Mouse (Mus musculus) stomach, embryonic 15.5 days (tissue): Measurements from ENCODE around the gene Ssxb9. TPM values are rescaled to one million over a fixed set of nuclear protein-coding genes. Genes with fewer than 3 reads are reported as not detected.
"Not testable (repeated sequence)": the region's sequence is repeated elsewhere in the genome, so short reads cannot be mapped to it uniquely, and the experiment has no call there.

Experiments
- ATAC-seq: fragments of 200-750 bp; cut with Nextera tagmentation; 2 replicates; pipeline ENCODE4 v1.8.0; 2017; ENCODE audit warnings: low read depth, moderate number of reproducible peaks, moderate TSS enrichment; ENCODE audit not compliant: insufficient read depth, low FRiP score
- H3K27ac ChIP-seq: fragments of 300-500 bp; sonication (generic); 2 replicates; pipeline ENCODE4 v1.5.1; 2015; ENCODE audit warnings: mild to moderate bottlenecking, inconsistent platforms
- H3K27me3 ChIP-seq: fragments of 300-500 bp; sonication (generic); replicated peaks from 2 replicates; pipeline ENCODE4 v1.6.1; 2015; ENCODE audit warnings: inconsistent platforms
- H3K36me3 ChIP-seq: fragments of 300-500 bp; sonication (generic); 2 replicates; pipeline ENCODE4 v1.6.1; 2015; ENCODE audit warnings: inconsistent platforms
- H3K4me1 ChIP-seq: fragments of 300-500 bp; sonication (generic); 2 replicates; pipeline ENCODE4 v1.6.1; 2015; ENCODE audit warnings: inconsistent platforms
- H3K4me2 ChIP-seq: fragments of 300-500 bp; sonication (generic); 2 replicates; pipeline ENCODE4 v1.6.1; 2015; ENCODE audit warnings: mild to moderate bottlenecking, inconsistent platforms
- H3K4me3 ChIP-seq: fragments of 300-500 bp; sonication (generic); replicated peaks from 2 replicates; pipeline ENCODE4 v1.5.1; 2015; ENCODE audit warnings: inconsistent platforms
- H3K9ac ChIP-seq: fragments of 300-500 bp; sonication (generic); 2 replicates; pipeline ENCODE4 v1.6.1; 2015; ENCODE audit warnings: inconsistent platforms
- H3K9me3 ChIP-seq: fragments of 300-500 bp; sonication (generic); 2 replicates; pipeline ENCODE4 v1.6.1; 2016; ENCODE audit warnings: inconsistent platforms
- WGBS: fragments of 180-500 bp; shearing (Covaris S2); methylation state at CpG from one replicate; pipeline ENCODE4 v1.1.7; 2015; 5-methylcytosine and 5-hydroxymethylcytosine counted together
- polyA plus RNA-seq: library from polyadenylated mRNA; unstranded; fragments of >200 nt; fragmentation: Nextera tagmentation; extraction: Ambion mirVana; gene quantifications from 2 replicates; pipeline ENCODE4 v1.2.1, GENCODE M21; 2015

Gene Ssxb9
- polyA plus RNA-seq: not detected in 2 replicates

DNA sequence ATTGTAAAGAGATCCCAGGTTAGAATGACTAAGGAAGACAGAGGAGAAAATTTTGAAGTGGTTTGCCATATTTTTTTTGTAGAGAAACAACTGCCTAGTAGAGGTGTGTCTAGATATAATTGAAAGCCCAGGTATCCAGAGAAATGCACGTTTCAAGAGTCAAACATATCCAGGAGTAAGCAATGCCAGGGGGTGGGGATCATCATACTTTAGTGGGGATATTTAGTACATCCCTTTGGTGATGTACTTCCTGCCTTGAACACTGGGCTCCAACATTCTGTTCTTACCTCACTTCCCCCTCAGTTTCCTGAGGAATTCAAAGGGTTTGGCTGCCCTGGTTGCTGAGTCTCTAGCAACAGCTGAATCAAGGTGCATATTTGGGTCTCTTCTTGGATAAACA lies at the start of gene Ssxb9:
Gene Ssxb9 (plus strand): TSS at position 301 of the 400 bp plus-strand sequence.
- not testable (repeated sequence) for H3K36me3 ChIP-seq, H3K27ac ChIP-seq, ATAC-seq, H3K9me3 ChIP-seq, H3K4me3 ChIP-seq, H3K4me2 ChIP-seq, H3K4me1 ChIP-seq, H3K9ac ChIP-seq, H3K27me3 ChIP-seq
- WGBS: 39% methylated on average over 1 of the region's 1 CpGs

DNA sequence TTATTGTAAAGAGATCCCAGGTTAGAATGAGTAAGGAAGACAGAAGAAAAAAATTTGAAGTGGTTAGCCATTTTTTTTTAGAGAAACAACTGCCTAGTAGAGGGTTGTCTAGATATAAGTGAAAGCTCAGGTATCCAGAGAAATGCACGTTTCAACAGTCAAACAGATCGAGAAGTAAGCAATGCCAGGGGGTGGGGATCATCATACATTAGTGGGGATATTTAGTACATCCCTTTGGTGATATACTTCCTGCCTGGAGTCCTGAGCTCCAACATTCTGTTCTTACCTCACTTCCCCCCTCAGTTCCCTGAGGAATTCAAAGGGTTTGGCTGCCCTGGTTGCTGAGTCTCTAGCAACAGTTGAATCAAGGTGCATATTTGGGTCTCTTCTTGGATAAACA lies 39.7 kb upstream of the Ssxb9 start, which contains the start of gene Ssxb10:
Gene Ssxb10 (plus strand): TSS at position 301 of the 400 bp plus-strand sequence.
- Histone ChIP-seq H3K36me3 (no peaks in the 10 kb centered on the region), H3K9me3 (no peaks in the 10 kb centered on the region), H3K4me2 (no peak within 1 kb of the TSS), H3K27me3 (no peaks in the 10 kb centered on the region), H3K27ac (no peak within 1 kb of the TSS), H3K9ac (no peak within 1 kb of the TSS), H3K4me3 (no peak within 1 kb of the TSS), H3K4me1 (no peaks in the 10 kb centered on the region)
- WGBS: 56% methylated on average over 2 of the region's 2 CpGs
- no peak for ATAC-seq

DNA sequence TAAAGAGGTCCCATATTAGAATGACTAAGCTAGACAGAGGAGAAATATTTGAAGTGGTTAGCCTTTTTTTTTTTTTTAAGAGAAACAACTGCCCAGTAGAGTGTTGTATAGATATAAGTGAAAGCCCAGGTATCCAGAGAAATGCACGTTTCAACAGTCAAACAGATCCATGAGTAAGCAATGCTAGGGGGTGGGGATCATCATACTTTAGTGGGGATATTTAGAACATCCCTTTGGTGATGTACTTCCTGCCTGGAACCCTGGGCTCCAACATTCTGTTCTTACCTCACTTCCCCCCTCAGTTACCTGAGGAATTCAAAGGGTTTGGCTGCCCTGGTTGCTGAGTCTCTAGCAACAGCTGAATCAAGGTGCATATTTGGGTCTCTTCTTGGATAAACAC lies 46.2 kb downstream of the Ssxb9 start, which contains the start of gene Ssxb1:
Gene Ssxb1 (plus strand): TSS at position 301 of the 400 bp plus-strand sequence.
- not testable (repeated sequence) for H3K9ac ChIP-seq, H3K4me3 ChIP-seq, H3K27ac ChIP-seq, H3K27me3 ChIP-seq, H3K36me3 ChIP-seq, H3K4me1 ChIP-seq, H3K9me3 ChIP-seq, H3K4me2 ChIP-seq, ATAC-seq
- 19% methylated on average over 1 of the region's 1 CpGs for WGBS

Other genes starting within 250 kb of the Ssxb9 start
- gene Wdr13, start 234.1 kb upstream of the Ssxb9 start, polyA plus RNA-seq: 24.1 and 27.3 TPM in 2 replicates
- 421 and 436 TPM in 2 replicates for gene Rbm3, start 221.1 kb upstream of the Ssxb9 start, polyA plus RNA-seq
- gene Tbc1d25, start 190.8 kb upstream of the Ssxb9 start, polyA plus RNA-seq: 11.9 and 12.6 TPM in 2 replicates
- gene Ebp, start 173.5 kb upstream of the Ssxb9 start, polyA plus RNA-seq: 56.4 and 57.2 TPM in 2 replicates
- gene Porcn, start 160.5 kb upstream of the Ssxb9 start, polyA plus RNA-seq: 11.3 and 11.8 TPM in 2 replicates
- gene Ftsj1, start 114.6 kb upstream of the Ssxb9 start, polyA plus RNA-seq: 36.8 and 38.3 TPM in 2 replicates
- 28.8 and 36.9 TPM in 2 replicates for gene Slc38a5, start 95.8 kb upstream of the Ssxb9 start, polyA plus RNA-seq
- not detected in 2 replicates for gene Ssxb10, start 39.6 kb upstream of the Ssxb9 start, polyA plus RNA-seq
- gene Ssxb1, start 46.3 kb downstream of the Ssxb9 start, polyA plus RNA-seq: not detected in 2 replicates
- not detected in 2 replicates for gene Ssxb2, start 94.7 kb downstream of the Ssxb9 start, polyA plus RNA-seq
- gene Gm14459, start 158.0 kb downstream of the Ssxb9 start, polyA plus RNA-seq: not detected in 2 replicates
- not detected in 2 replicates for gene Ssxb6, start 181.3 kb downstream of the Ssxb9 start, polyA plus RNA-seq
- not detected in 2 replicates for gene Ssxb3, start 224.8 kb downstream of the Ssxb9 start, polyA plus RNA-seq